Mouse (Mus musculus) kidney, adult 2 months (tissue): ENCODE data around the gene Gm11011.

Experiments
- CTCF ChIP-seq: fragments of 200-500 bp; conservative IDR thresholded peaks from 2 replicates; pipeline ENCODE4 v1.5.1; 2011; ENCODE audit warnings: low read depth, mild to moderate bottlenecking, control low read depth, low read length, moderate library complexity, mixed read lengths; ENCODE audit not compliant: insufficient read depth, insufficient read length
- POLR2A ChIP-seq: fragments of 200-500 bp; IDR thresholded peaks from one replicate; pipeline ENCODE4 v1.6.1; 2011; ENCODE audit warnings: low read depth, low read length, control low read depth

DNA sequence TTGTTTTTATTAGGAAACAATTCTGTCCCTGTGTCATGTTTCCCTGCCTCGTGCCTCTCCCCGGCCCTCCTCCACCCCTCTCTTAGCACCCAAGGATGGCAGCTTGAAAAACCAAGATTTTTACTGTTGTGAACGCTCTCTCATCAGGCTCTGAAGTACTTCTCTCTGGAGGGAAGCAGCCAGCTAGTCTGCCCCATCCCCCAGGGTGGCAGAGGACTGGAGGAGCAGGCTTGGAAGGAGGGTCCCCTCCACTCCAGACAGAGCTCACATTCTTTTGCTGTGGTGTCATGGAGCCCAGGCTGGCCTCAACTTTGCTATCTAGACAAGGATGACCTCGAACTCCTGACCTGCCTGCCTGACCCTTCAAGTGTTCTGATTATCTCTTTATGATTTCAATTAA lies 21.4 kb downstream of the Gm11011 start:
- TF ChIP-seq CTCF, result no peak
- no peak for TF ChIP-seq POLR2A
